Mouse (Mus musculus) liver, embryonic 14.5 days (tissue): ENCODE results near the gene Il23r.

Experiments used
- CTCF ChIP-seq: IDR thresholded peaks from 2 replicates; pipeline ENCODE4 v1.5.1; 2016; ENCODE audit warnings: antibody characterized with exemption, low read depth, control low read depth
- EP300 ChIP-seq: IDR thresholded peaks from 2 replicates; pipeline ENCODE4 v1.6.1; 2016; ENCODE audit warnings: antibody characterized with exemption, low read depth

DNA sequence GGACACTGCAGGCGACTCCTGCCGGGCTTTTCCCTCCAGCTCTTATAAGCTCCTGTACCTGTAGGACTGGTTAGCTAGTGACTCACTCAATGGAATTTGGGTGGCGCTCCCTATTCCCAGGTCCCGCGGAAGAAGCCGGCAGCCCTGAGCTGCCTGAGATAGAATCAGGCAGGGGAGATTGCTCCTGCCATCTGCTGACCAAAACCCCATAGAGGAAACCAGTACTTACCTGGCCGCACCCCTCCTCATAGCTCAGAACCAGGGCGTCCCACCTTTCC lies 44.1 kb upstream of the Il23r start, which contains the start of gene Tacstd2:
- TF ChIP-seq EP300 (no peak), CTCF (no peak)
